Mouse (Mus musculus) testis, postnatal 14 days (tissue): ENCODE data around the gene Gli2.

Experiments used
- DNase-seq: peaks from one replicate; pipeline ENCODE4 v3.0.0; 2021; ENCODE audit warnings: low spot score

Gene Gli2

GRCm38 (mm10) chr1:119051192-119051937 is 2.1 kb downstream of the Gli2 start:
- no peak for DNase-seq

GRCm38 (mm10) chr1:119049812-119050615 is 3.4 kb downstream of the Gli2 start:
- no peak for DNase-seq

DNA sequence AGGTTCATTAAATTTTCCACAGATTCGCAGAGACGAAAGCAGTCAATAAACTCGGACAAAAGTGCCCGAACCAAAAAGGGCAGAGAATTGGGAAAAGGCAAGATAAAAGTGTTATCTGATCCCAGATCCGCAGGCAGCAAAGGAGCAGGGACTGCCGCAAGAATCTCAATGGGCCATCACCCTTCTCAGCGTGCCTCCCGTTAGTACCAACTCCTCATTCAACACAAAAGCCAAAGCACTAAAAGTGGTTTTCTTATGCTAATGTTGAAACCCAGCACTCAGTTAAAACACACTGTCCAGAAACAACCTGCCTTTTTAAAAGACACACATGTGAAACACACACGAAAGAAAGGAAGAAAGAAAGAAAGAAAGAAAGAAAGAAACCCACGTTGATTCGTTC is 4.4 kb downstream of the Gli2 start:
- DNase-seq = no peak

DNA sequence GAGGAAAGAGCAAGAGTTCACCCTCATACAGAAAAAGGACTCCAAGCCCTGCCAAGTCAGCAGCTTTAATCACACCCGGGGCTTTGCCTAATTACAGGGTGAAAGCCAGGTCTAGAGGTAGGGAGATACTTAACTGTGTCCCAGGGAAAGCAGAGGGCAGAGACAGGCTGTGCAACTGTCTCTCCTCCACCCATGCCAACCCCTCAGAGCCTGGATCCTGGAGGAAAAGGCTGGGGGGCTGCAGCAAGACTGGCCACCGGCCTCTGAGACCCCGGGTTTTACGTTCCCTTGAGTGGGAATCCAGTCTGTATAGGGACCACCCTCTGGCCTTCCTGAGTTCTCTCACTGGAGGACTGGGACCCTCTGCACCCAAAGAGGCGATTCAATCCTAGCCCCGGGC is 4.9 kb downstream of the Gli2 start:
- DNase-seq = no peak

- DNase-seq = peak; percentile 74
These were observed 5.7 kb downstream of the Gli2 start for GRCm38 (mm10) chr1:119047462-119048371.

GRCm38 (mm10) chr1:119038436-119038835 is 15.0 kb downstream of the Gli2 start:
- no peak for DNase-seq

- DNase-seq = no peak
These were observed 17.5 kb downstream of the Gli2 start for GRCm38 (mm10) chr1:119035931-119036330.

- no peak for DNase-seq
These were observed 18.1 kb downstream of the Gli2 start for GRCm38 (mm10) chr1:119035301-119035700.

- DNase-seq = no peak
These were observed 19.2 kb downstream of the Gli2 start for GRCm38 (mm10) chr1:119034163-119034705.

- DNase-seq = peak; percentile 66
These were observed 19.8 kb downstream of the Gli2 start for GRCm38 (mm10) chr1:119033450-119034162.

- DNase-seq = no peak
These were observed 22.2 kb downstream of the Gli2 start for GRCm38 (mm10) chr1:119031185-119031584.

DNA sequence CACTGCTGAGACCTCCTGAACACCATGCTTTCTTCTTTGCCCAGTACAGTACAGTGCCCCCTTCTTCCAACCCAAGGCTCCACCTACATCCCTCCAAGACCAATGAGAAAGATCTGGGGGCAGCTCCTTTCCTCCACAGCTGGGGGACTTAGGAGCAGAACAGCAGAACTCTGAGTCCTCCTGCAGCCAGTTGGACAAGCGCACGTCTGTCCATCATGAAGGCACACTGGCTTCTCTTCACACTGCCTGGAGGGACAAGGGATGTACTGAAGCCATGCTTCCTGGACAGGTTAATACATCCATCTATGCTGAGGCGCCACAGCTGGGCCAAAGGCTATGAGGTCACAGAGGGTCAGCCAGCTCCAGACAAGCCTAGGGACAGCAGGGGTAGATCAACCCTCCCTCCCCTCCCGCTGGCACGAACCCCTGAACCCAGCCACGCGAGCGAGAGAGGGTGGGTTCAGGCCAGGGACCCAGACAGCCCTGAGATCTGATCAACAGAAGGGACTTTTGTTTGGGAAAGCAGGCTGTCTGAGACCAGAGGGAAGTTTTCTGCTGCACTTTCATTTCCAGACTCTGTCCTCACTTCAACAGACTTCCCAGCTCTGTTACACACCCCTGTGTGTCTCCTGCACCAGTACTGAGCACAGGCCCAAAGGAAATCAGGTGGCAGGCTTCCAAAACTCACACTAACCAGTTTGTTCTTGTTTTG is 27.6 kb downstream of the Gli2 start:
- DNase-seq = peak; percentile 20

DNA sequence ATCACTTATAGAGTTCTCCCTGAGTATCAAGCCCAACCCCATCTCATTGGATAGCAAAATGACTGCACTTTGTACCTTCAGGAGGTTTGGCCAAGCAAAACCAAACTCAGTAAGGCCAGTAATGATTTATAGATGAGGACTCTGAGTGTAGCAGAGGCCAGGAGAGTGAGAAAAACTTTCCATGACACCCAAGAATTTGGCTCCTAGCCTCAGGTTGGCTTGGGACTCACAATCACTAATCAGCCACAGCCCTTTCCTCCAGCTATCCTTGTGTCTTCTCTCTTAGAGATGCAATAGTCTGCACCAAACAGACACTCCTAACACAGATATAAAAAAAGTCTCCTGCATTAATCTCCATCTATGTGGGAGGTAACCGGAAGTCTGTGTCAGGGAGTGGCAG is 31.1 kb downstream of the Gli2 start:
- DNase-seq = no peak

DNA sequence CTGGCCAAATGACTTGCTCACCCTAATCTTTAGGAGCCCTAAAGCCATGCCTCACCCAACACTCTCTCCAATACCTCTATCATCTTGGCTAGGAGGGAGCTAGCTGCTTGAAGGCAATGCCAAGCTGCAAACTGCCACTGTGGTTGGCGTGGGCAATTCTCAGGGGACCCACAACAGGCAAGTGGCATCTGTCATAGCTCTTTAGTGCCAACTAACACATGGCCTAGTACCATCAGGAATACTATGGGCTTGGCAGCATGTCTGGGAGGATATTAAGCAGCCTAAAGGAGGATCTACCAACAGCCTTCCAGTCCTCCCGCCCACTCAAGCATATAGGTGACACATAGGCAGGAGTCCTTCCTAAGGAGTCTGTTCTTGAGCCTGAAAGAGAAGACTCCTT is 33.3 kb downstream of the Gli2 start:
- no peak for DNase-seq

DNA sequence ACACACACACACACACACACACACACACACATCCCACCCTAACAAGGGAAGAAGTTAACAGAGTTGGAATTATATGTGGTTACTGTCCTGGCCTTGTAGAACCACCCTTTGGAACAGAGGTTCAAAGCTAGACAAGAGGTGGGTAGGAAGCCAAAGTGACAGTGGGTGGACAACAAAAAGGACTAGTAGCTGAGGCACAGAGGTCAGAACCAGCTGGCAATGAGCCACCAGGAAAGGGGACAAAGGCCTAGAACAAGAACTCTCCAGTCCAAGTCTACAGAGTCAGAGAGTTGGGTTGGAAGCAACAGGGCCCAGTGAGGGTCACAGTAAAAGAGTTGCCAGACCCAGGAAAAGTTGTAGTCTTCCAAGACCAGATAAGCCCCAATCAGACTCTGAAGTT is 34.4 kb downstream of the Gli2 start:
- no peak for DNase-seq

DNA sequence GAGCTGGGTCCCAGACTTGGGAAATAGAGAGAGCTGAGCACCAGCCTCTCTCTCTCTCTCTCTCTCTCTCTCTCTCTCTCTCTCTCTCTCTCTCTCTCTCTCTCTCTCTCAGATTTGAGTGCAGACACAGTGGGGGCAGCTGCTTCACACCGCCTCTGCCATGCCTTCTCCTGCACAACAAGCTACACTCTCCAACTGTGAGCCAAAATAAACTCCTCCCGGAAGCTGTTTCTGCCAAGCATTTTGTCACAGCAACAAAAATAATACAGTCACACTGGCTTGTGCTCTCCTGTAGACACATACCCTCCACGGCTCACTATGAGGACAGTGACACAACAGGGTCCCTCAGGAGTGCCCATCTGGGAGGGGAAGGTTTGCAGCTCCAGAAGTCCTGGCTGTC is 36.6 kb downstream of the Gli2 start:
- DNase-seq = no peak

DNA sequence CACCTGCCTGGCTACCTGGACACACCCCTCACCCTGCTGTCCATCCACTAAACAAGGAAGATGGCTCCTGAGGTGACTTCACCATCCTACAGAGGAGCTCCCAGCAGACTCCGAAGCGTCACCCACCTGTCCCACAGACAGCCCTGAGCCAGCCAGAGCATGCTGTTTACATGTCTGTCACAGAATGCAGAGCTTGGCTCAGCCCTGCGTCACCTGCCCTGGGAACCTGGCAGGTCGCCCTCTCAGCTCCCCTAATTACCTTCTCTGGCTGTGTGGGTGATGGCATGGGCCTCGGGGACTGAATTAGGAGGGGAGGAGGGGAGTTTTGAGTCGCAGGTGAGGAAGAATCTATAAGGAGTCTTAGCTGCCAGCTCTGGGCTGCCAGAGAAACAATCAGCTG is 38.3 kb downstream of the Gli2 start:
- no peak for DNase-seq

GRCm38 (mm10) chr1:119008949-119009348 is 44.5 kb downstream of the Gli2 start:
- no peak for DNase-seq

DNA sequence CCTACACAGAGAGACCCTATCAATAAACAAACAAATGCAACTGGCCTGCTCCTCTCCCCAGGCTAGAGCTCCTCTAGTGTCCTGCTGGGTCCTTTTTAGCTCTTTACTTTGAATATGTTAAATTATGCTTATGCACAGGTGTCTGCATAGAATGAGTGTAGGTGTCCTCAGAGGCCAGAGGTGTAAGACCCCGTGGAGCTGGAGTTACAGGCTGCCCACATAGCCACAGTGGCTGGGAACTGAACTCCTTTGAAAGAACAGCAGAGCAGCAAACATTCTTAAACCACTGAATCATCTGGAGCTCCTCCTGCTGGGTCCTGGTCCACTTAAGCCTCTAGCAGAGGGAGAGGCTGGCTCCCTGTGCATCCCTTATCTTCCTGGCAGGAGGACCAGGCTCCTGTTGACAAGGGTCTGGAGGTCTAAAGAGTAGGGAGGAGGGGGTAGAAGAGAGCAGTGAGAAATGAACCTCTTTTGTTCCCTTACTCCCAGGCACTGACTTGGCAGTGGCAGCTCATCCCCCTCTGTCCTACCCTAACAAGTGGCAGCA is 49.5 kb downstream of the Gli2 start:
- DNase-seq = no peak

DNA sequence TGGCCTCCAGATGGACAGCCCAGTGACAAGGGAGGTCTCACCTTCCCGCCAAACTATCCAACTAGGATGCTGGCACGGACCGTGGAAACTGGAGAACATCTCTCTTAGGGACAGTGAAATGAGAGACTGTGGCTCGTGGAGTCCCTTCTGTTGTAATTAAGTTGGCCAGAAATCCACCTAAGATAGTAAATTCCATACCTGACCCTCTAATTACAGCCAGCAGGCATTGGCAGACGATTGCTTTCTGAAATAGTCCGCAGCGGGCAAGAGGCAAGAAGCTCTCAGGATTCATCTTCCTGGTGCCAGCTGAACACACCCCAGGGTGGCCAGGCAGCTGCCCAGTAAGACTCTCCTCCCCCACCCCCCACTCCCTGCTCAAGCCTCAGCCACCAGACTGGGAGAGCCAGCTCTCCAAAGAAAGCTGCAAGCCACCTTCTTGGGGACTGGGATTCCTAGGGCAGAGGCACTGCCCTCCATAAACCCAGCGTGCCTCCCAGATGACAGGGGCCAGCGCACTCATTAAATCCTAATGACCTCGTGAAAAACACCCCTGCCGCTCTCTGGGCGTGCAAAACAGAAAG is 51.9 kb downstream of the Gli2 start:
- DNase-seq = no peak
